In the genomic region with DNA sequence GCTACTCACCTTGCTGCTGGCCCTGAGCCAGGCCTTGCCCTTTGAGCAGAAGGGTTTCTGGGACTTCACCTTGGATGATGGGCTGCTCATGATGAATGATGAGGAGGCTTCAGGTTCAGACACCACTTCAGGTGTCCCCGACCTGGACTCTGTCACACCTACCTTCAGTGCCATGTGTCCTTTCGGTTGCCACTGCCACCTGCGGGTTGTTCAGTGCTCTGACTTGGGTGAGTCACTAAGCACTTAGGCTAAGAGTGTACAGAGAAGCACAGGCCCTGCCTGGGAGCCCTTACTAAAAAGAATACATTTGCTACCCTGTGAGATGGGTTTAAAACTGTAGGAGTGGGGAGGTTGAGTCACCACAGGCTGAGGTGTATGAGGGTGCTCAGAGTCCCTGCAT, we compare ENCODE assay signal across 23 mouse cellular contexts. TPM values are rescaled to one million over a fixed set of nuclear protein-coding genes. Genes with fewer than 3 reads are reported as not detected.
"Had no signal": no experiment of that assay in that cellular context is flagged by ENCODE, and none has a peak within 500 bp of the region (broad histone marks: within the 10 kb centered on the region; RNA-seq: fewer than 3 reads in every experiment).

No protein-coding gene starts in this region.

- H3K36me3 ChIP-seq: intestine, embryonic 15.5 days; limb, embryonic 13.5 days; liver, embryonic 13.5 days; midbrain, embryonic 10.5 days; neural tube, embryonic 15.5 days had no signal

- H3K4me2 ChIP-seq: intestine, embryonic 15.5 days; limb, embryonic 13.5 days; liver, embryonic 13.5 days; neural tube, embryonic 15.5 days had no signal

- H3K27me3 ChIP-seq: neural tube, embryonic 15.5 days had no signal

- H3K4me1 ChIP-seq: intestine, embryonic 15.5 days; liver, embryonic 13.5 days; midbrain, embryonic 10.5 days; neural tube, embryonic 15.5 days had no signal

- H3K9ac ChIP-seq: intestine, embryonic 15.5 days; limb, embryonic 13.5 days; liver, embryonic 13.5 days; neural tube, embryonic 15.5 days had no signal

- ATAC-seq: intestine, embryonic 15.5 days had no signal

- H3K9me3 ChIP-seq: intestine, embryonic 15.5 days; limb, embryonic 13.5 days; liver, embryonic 13.5 days; midbrain, embryonic 10.5 days; neural tube, embryonic 15.5 days had no signal

- H3K4me3 ChIP-seq: intestine, embryonic 15.5 days; limb, embryonic 13.5 days; liver, embryonic 13.5 days; midbrain, embryonic 10.5 days; myocyte; neural tube, embryonic 15.5 days had no signal

- H3K27ac ChIP-seq: intestine, embryonic 15.5 days; limb, embryonic 13.5 days; liver, embryonic 13.5 days; midbrain, embryonic 10.5 days; neural tube, embryonic 15.5 days had no signal

- DNase-seq: kidney, adult 9 months; kidney, postnatal 25 days; layer of hippocampus, adult 9-11 months; left cerebral cortex, postnatal 4 days; liver, embryonic 13.5 days; lung, adult 18-20 months; lung, postnatal 4 days; midbrain, embryonic 14.5 days; right cerebral cortex, adult 18-20 months; right cerebral cortex, postnatal 25 days; thymus, adult 2 months; thymus, postnatal 25 days had no signal

RNA-seq across cellular contexts. Expression of gene Atp2b3, which starts 12.1 kb away (rescaled TPM):
- total RNA-seq: megakaryocyte, adult 5-6 weeks had no signal

RNA-seq across cellular contexts. Expression of gene Trex2, which starts 55.7 kb away (rescaled TPM):
- total RNA-seq: left cerebral cortex, adult 18-20 months; left cerebral cortex, postnatal 10 days; left cerebral cortex, postnatal 4 days; megakaryocyte, adult 5-6 weeks had no signal
- polyA plus RNA-seq: intestine, embryonic 15.5 days; limb, embryonic 13.5 days; liver, embryonic 13.5 days; midbrain, embryonic 10.5 days; midbrain, embryonic 14.5 days; myocyte; neural tube, embryonic 11.5 days; neural tube, embryonic 15.5 days; stomach, embryonic 14.5 days; testis, adult 2 months had no signal
